Mouse (Mus musculus) ES-E14 (cell line): ENCODE results near the gene Ercc8. TPM values are rescaled to one million over a fixed set of nuclear protein-coding genes. Genes with fewer than 3 reads are reported as not detected.

Experiments used
- DNase-seq: peaks from one replicate; pipeline ENCODE4 v3.0.0-alpha.2; 2013; ENCODE audit warnings: low read depth, low spot score
- H3K27ac ChIP-seq: 2 replicates; pipeline ENCODE4 v1.5.1; 2012; ENCODE audit warnings: low read depth, mild to moderate bottlenecking, low read length, moderate library complexity, mixed read lengths; ENCODE audit not compliant: poor library complexity, insufficient read depth, severe bottlenecking
- H3K36me3 ChIP-seq: 2 replicates; pipeline ENCODE4 v1.6.1; 2012; ENCODE audit warnings: mild to moderate bottlenecking, low read length, moderate library complexity, mixed read lengths; ENCODE audit not compliant: control insufficient read depth, poor library complexity, insufficient read depth, severe bottlenecking
- H3K4me1 ChIP-seq, 2 experiments: fragments of 150-350 bp in 1 of 2; sonication (generic) in 1 of 2; 2 replicates each; pipeline ENCODE4 v1.6.1; 2012; ENCODE audit warnings: low read length in 2 of 2, mild to moderate bottlenecking in 1 of 2, mixed read lengths in 1 of 2; ENCODE audit not compliant: control insufficient read depth in 2 of 2, insufficient read depth in 2 of 2, poor library complexity in 1 of 2
- H3K4me3 ChIP-seq, 2 experiments: fragments of 150-350 bp in 1 of 2; sonication (generic) in 1 of 2; 2 replicates each; pipeline ENCODE4 v1.5.1; 2012; ENCODE audit warnings: low read length in 2 of 2, low read depth in 1 of 2, mild to moderate bottlenecking in 1 of 2, mixed read lengths in 1 of 2; ENCODE audit not compliant: insufficient read depth in 1 of 2, poor library complexity in 1 of 2, severe bottlenecking in 1 of 2
- H3K9ac ChIP-seq: 2 replicates; pipeline ENCODE4 v1.6.1; 2012; ENCODE audit warnings: low read depth, mild to moderate bottlenecking, low read length, mixed read lengths; ENCODE audit not compliant: poor library complexity, insufficient read depth, severe bottlenecking
- H3K9me3 ChIP-seq: fragments of 150-350 bp; sonication (generic); 2 replicates; pipeline ENCODE4 v1.6.1; 2012; ENCODE audit warnings: low read depth, mild to moderate bottlenecking, low read length; ENCODE audit not compliant: control insufficient read depth, insufficient read depth
- CHD2 ChIP-seq: IDR thresholded peaks from 2 replicates; pipeline ENCODE4 v1.6.1; 2014; ENCODE audit warnings: mild to moderate bottlenecking, low read depth, low read length, inconsistent platforms
- HCFC1 ChIP-seq: IDR thresholded peaks from 2 replicates; pipeline ENCODE4 v1.6.1; 2012; ENCODE audit warnings: low read length, inconsistent platforms, borderline replicate concordance; ENCODE audit not compliant: insufficient read depth
- MAFK ChIP-seq: IDR thresholded peaks from 2 replicates; pipeline ENCODE4 v1.6.1; 2014; ENCODE audit warnings: mild to moderate bottlenecking, low read depth, low read length, inconsistent platforms; ENCODE audit not compliant: insufficient read depth
- ZC3H11A ChIP-seq: IDR thresholded peaks from 2 replicates; pipeline ENCODE4 v1.6.1; 2012; ENCODE audit warnings: low read depth, mild to moderate bottlenecking, inconsistent platforms, low read length, borderline replicate concordance
- ZNF384 ChIP-seq: IDR thresholded peaks from 2 replicates; pipeline ENCODE4 v1.6.1; 2012; ENCODE audit warnings: low read depth, low read length, inconsistent platforms
- in situ Hi-C, 2 experiments: fragments of 600-800 bp; cut with MboI; formaldehyde crosslinking; loops; one replicate each; pipeline ENCODE4 v1.15.1; 2025; ENCODE audit warnings: low sequenced_read_pairs in 2 of 2, inconsistent platforms in 1 of 2; ENCODE audit not compliant: unreplicated experiment in 2 of 2
- total RNA-seq: library from RNA; depleted of rRNA; stranded (reverse); fragments of 300-350 nt; gene quantifications from 2 replicates; pipeline ENCODE4 v1.2.3, GENCODE M21; 2012

Ercc8 gene
- total RNA-seq, 1 experiment, result 18.3 TPM

DNA sequence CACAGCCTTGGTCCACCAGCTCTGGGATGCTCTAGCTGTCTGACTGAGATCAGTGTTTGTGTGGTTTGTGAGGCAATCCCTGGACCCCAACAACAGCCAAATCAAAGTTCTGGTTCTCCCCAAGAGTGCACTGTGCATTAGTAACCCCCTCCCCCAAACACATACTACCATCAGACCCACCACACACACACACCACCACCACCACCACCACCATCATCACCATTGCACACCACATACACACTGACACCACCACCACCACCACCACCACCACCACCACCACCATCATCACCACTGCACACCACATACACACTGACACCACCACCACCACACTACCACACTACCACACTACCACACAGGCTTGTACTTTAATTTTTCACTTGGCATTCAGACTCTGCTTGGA is 40.9 kb upstream of the Ercc8 start:
- H3K27ac ChIP-seq, result no peak overlapping the region
- no peaks in the 10 kb centered on the region for H3K9me3 ChIP-seq
- no peak for TF ChIP-seq ZNF384
- no peak for TF ChIP-seq HCFC1
- TF ChIP-seq ZC3H11A, result no peak
- no peak for TF ChIP-seq CHD2
- no peak for TF ChIP-seq MAFK
- H3K4me1 ChIP-seq, result 0 out of 4 replicates have a peak, but pooled peaks cover 0 to 4% of the 10 kb centered on the region in 2 experiments
- DNase-seq, result no peak
- H3K36me3 ChIP-seq, result 0 out of 2 replicates have a peak, but pooled peaks cover 3% of the 10 kb centered on the region
- H3K4me3 ChIP-seq, result no peak overlapping the region
- no peak overlapping the region for H3K9ac ChIP-seq
- in situ Hi-C loops, result no loop called here

DNA sequence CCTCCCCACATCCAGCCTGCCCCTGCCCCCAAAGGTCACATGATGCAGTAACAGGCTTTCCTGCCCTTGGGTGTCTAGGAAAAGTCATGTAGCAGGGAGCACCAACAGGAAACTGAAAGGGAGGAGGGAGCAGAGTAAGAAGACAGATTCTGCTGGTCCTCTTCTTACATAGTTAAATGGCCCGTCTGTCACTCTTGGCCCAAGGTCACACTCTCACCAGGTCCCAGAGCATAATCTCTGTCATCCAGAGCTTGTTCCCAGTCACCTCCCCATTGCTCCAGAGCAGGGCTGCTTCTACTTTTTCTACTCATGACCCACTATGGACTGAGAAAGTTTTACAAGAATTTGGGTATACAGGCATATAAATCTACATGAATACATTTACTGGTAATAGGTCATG is 40.3 kb upstream of the Ercc8 start:
- DNase-seq, result no peak
- H3K9me3 ChIP-seq, result no peaks in the 10 kb centered on the region
- in situ Hi-C loops, result no loop called here
- 0 out of 2 replicates have a peak, but pooled peaks cover 3% of the 10 kb centered on the region for H3K36me3 ChIP-seq
- H3K27ac ChIP-seq, result no peak overlapping the region
- no peak overlapping the region for H3K4me3 ChIP-seq
- TF ChIP-seq ZNF384 (no peak), CHD2 (no peak), MAFK (no peak), HCFC1 (no peak), ZC3H11A (no peak)
- 0 out of 4 replicates have a peak, but pooled peaks cover 0 to 4% of the 10 kb centered on the region in 2 experiments for H3K4me1 ChIP-seq
- no peak overlapping the region for H3K9ac ChIP-seq

DNA sequence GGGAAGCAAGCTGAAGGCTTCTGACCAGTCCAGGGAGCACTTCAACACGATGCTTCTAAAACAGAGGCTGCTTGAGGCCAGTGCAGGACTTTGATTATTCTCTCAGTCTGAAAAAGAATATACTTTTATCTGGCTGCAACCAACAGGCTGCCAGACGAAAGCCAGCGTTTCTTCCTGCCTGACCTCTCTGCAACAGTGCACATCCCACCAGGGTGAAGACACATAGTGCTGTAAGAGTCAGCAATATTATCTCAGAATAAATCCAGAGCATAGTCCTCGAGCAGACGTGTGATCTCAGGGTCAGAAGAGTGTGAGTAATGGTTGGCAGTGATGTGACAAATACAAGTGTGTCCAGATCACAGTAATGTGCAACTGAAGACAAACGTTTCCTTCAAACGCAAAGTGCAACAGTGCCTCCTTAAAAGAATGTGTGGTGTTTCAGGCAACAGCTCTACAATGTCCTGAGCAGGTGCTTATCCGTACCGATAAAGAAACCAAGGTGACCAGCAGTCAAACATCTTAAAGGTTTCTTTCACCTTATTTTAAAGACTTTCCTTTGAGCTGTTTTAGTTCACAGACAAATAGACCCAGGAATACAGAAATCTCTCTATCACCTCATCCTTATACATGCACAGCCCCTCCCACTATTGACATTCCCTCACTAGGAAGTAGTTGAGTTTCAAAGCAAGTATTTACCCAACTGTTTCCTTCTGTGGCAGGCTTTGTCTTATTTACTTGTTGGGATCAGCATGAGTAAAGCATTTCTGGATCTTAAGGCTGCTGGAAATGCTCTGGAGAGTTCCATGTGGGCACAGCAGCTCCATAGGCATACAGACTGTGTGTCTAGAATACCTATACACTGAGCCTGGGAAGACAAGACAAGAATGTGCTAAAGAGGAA is 38.9 kb upstream of the Ercc8 start:
- in situ Hi-C loops, result no loop called here
- H3K4me1 ChIP-seq, result 0 out of 4 replicates have a peak, but pooled peaks cover 0 to 4% of the 10 kb centered on the region in 2 experiments
- no peak overlapping the region for H3K4me3 ChIP-seq
- H3K9ac ChIP-seq, result no peak overlapping the region
- 0 out of 2 replicates have a peak, but pooled peaks cover 3% of the 10 kb centered on the region for H3K36me3 ChIP-seq
- no peak overlapping the region for H3K27ac ChIP-seq
- no peaks in the 10 kb centered on the region for H3K9me3 ChIP-seq
- TF ChIP-seq CHD2 (no peak), ZC3H11A (no peak), ZNF384 (no peak), HCFC1 (no peak), MAFK (no peak)
- DNase-seq, result peak; percentile 12

DNA sequence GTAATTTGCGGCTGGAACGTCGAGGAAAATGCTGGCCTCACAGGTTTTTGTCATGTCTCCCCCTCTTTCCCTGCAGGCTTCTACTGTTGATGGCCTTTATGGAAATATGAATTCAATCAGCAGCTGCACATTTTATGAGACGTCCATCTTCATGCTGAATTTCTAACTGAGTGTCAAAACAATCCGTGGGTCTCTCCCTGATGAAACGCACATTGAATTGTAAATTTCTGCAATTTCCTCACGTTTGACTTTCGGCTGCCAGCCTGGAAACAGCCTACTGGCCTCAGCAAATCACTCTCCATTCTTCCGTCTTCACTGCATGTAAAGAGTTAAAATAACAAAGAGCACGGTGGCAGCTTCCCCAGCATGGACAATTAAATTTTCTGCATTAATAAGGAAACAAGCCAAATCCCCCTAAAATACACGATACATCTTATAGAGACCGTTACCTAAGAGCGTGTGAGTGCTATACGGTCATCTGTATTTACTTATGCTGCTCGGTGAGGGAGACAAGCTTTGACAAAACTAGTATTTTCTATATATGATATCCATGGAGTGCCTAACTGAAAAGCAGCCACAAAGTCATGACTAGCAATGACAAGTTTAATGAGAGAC is 35.3 kb upstream of the Ercc8 start:
- in situ Hi-C loops, result no loop called here
- Histone ChIP-seq H3K9ac (no peak overlapping the region), H3K9me3 (no peaks in the 10 kb centered on the region), H3K27ac (no peak overlapping the region), H3K4me1 (0 out of 4 replicates have a peak, but pooled peaks cover 0 to 2% of the 10 kb centered on the region in 2 experiments), H3K4me3 (no peak overlapping the region), H3K36me3 (0 out of 2 replicates have a peak, but pooled peaks cover 3% of the 10 kb centered on the region)
- DNase-seq, result no peak
- TF ChIP-seq CHD2 (no peak), MAFK (no peak), ZNF384 (no peak), HCFC1 (no peak), ZC3H11A (no peak)
